Mouse (Mus musculus) adrenal gland (tissue): ENCODE measurements at regions not wholly inside any gene's neighbourhood (a gene's known extent, or its start where the extent isn't known, plus 50 kb on each side); places are given as distances from the start of the nearest gene placed in this dataset.

Experiments
- intact Hi-C: fragments of 180-260 bp; cut with DNase I; formaldehyde crosslinking; loops from one replicate; pipeline ENCODE4 v1.15.1; 2025
- microRNA-seq, 2 experiments: library from miRNA; unstranded; fragments of <30 nt; microRNA quantifications; one replicate each; pipeline ENCODE4; 2019

GRCm38 (mm10) chr3:137790340-137790739 is 73.9 kb upstream of the H2afz start:
- intact Hi-C loops: no loop called here

GRCm38 (mm10) chr3:137795754-137796315 is 68.5 kb upstream of the H2afz start:
- intact Hi-C loops: no loop called here

- intact Hi-C loops: no loop called here
Measured at GRCm38 (mm10) chr3:137798769-137799168, 65.5 kb upstream of the H2afz start.

GRCm38 (mm10) chr3:137801402-137802020 is 62.8 kb upstream of the H2afz start:
- intact Hi-C loops: loop anchor here (1.0 kb wide), 1 partner anchor 12 kb away; no protein-coding TSS in a partner anchor

- intact Hi-C loops: no loop called here
Measured at GRCm38 (mm10) chr3:137807423-137807822, 56.9 kb upstream of the H2afz start.

GRCm38 (mm10) chr3:137807913-137808684 is 56.2 kb upstream of the H2afz start:
- intact Hi-C loops: no loop called here

- intact Hi-C loops: no loop called here
Measured at GRCm38 (mm10) chr3:137810123-137810522, 54.2 kb upstream of the H2afz start.

Small RNA genes in the stretch of these regions (microRNA-seq; reads per million reads assigned to microRNA genes)
- gene Mir6380: 0 reads per million in 2 experiments
